ENCODE assay signal across 17 mouse cellular contexts in genomic region chr5:100776900-100777299, GRCm38 (mm10).
"Had no signal": no experiment of that assay in that cellular context is flagged by ENCODE, and none has a peak within 500 bp of the region (broad histone marks: within the 10 kb centered on the region; RNA-seq: fewer than 3 reads in every experiment).

No protein-coding gene starts in this region.

- H3K4me3 ChIP-seq: kidney, embryonic 15.5 days; limb, embryonic 12.5 days; limb, embryonic 15.5 days; midbrain, embryonic 13.5 days had no signal

- ATAC-seq: liver, postnatal 0 days; lung, postnatal 0 days; midbrain, embryonic 13.5 days had no signal

- H3K27me3 ChIP-seq: kidney, embryonic 15.5 days; limb, embryonic 12.5 days; limb, embryonic 15.5 days; midbrain, embryonic 13.5 days had no signal

- H3K4me1 ChIP-seq: kidney, embryonic 15.5 days; limb, embryonic 12.5 days; limb, embryonic 15.5 days; midbrain, embryonic 13.5 days had no signal

- DNase-seq: kidney, postnatal 10 days; kidney, postnatal 36 days; layer of hippocampus, postnatal 36 days; left cerebral cortex, postnatal 4 days; liver, postnatal 0 days; lung, embryonic 14.5 days; thymus, adult 2 months; thymus, postnatal 14 days had no signal

- H3K4me2 ChIP-seq: kidney, embryonic 15.5 days; limb, embryonic 12.5 days; limb, embryonic 15.5 days; liver, embryonic 11.5 days; lung, embryonic 14.5 days; midbrain, embryonic 13.5 days had no signal

- H3K9ac ChIP-seq: kidney, embryonic 15.5 days; limb, embryonic 12.5 days; limb, embryonic 15.5 days; liver, embryonic 14.5 days; liver, postnatal 0 days; lung, embryonic 14.5 days; midbrain, embryonic 13.5 days had no signal

- H3K27ac ChIP-seq: kidney, embryonic 15.5 days; limb, embryonic 12.5 days; limb, embryonic 15.5 days; liver, embryonic 14.5 days; macrophage; midbrain, embryonic 13.5 days; stomach, postnatal 0 days had no signal

- H3K9me3 ChIP-seq: kidney, embryonic 15.5 days; limb, embryonic 12.5 days; limb, embryonic 15.5 days; midbrain, embryonic 13.5 days had no signal
